Mouse (Mus musculus) hematopoietic multipotent progenitor cell, adult 10-12 weeks (in vitro differentiated cells): ENCODE results near the gene 1700123K08Rik. TPM values are rescaled to one million over a fixed set of nuclear protein-coding genes. Genes with fewer than 3 reads are reported as not detected.

ENCODE experiments used
- polyA plus RNA-seq: library from polyadenylated mRNA; stranded (reverse); fragments of >175 nt; gene quantifications from 2 replicates; pipeline ENCODE4 v1.2.3, GENCODE M21; 2012; ENCODE audit warnings: low replicate concordance

The 1700123K08Rik gene
- polyA plus RNA-seq: not detected in 2 replicates

DNA sequence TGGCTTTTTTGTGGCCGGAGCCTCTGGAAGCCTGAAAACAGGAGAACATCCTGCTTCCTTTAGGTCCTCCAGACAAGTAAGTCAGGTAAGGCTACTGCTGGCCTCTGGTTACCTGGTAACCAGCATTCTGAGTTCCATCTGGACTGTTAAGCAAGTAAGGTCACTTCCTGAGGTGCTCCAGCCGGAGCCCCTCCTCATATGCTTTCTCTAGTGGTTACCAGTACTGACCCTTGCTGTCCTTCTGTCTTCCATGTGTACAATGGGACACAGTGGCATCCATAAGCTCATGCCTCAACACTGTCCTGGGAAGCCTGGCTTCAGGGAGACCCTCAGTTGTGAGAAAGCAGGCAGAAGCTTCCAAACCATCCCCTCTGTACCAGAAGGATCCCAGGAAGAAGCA is at the start of gene 1700123K08Rik:
1700123K08Rik (minus strand) TSS at position 101 of the 400 bp plus-strand sequence.

Other genes with a start within 250 kb of the 1700123K08Rik start
- gene Pvrig, start 222.8 kb downstream of the 1700123K08Rik start, polyA plus RNA-seq: 0.81 and 2.3 TPM in 2 replicates
- gene Zfp157, start 123.2 kb downstream of the 1700123K08Rik start, polyA plus RNA-seq: 0.62 and 2.5 TPM in 2 replicates
- gene Zfp68, start 55.0 kb upstream of the 1700123K08Rik start, polyA plus RNA-seq: 0.37 and 2.2 TPM in 2 replicates
- 0.31 and 0.68 TPM in 2 replicates for gene A430033K04Rik, start 58.1 kb upstream of the 1700123K08Rik start, polyA plus RNA-seq
- gene Fam20c, start 189.8 kb upstream of the 1700123K08Rik start, polyA plus RNA-seq: 1.5 and 11.6 TPM in 2 replicates